Mouse (Mus musculus) limb, embryonic 10.5 days (tissue): ENCODE measurements around the gene Flnc. TPM values are rescaled to one million over a fixed set of nuclear protein-coding genes. Genes with fewer than 3 reads are reported as not detected.

ENCODE experiments used
- DNase-seq: peaks from one replicate; pipeline ENCODE4 v3.0.0-alpha.2; 2017; ENCODE audit warnings: low spot score
- H3K27ac ChIP-seq: fragments of 300-500 bp; sonication (generic); 2 replicates; pipeline ENCODE4 v1.5.1; 2016; ENCODE audit warnings: mild to moderate bottlenecking
- H3K27me3 ChIP-seq: fragments of 300-500 bp; sonication (generic); 2 replicates; pipeline ENCODE4 v1.6.1; 2016; ENCODE audit warnings: low read depth, mild to moderate bottlenecking; ENCODE audit not compliant: poor library complexity, severe bottlenecking
- H3K36me3 ChIP-seq: fragments of 300-500 bp; sonication (generic); 2 replicates; pipeline ENCODE4 v1.6.1; 2016; ENCODE audit warnings: mild to moderate bottlenecking, moderate library complexity
- H3K4me1 ChIP-seq: fragments of 300-500 bp; sonication (generic); 2 replicates; pipeline ENCODE4 v1.6.1; 2016
- H3K4me3 ChIP-seq: fragments of 300-500 bp; sonication (generic); 2 replicates; pipeline ENCODE4 v1.5.1; 2016; ENCODE audit warnings: mild to moderate bottlenecking, moderate library complexity
- H3K9me3 ChIP-seq: fragments of 300-500 bp; sonication (generic); replicated peaks from 2 replicates; pipeline ENCODE4 v1.6.1; 2016; ENCODE audit warnings: mild to moderate bottlenecking
- WGBS: fragments of 180-500 bp; shearing (Covaris S2); methylation state at CpG from one replicate; pipeline ENCODE4 v1.1.7; 2016; 5-methylcytosine and 5-hydroxymethylcytosine counted together
- polyA plus RNA-seq: library from polyadenylated mRNA; unstranded; fragments of >200 nt; fragmentation: Nextera tagmentation; extraction: Ambion mirVana; gene quantifications from 2 replicates; pipeline ENCODE4 v1.2.1, GENCODE M21; 2016

Flnc gene
- polyA plus RNA-seq, 1 experiment from 2014 or later, result 3.7 TPM

- H3K27ac ChIP-seq, result peak overlapping the region; percentile 87
- peak; percentile 60 for DNase-seq
- peaks cover 65% of the 10 kb centered on the region for H3K4me1 ChIP-seq
- H3K27me3 ChIP-seq, result peaks cover 49% of the 10 kb centered on the region
- H3K4me3 ChIP-seq, result peak overlapping the region; percentile 66
- H3K36me3 ChIP-seq, result peaks cover 2% of the 10 kb centered on the region; the same call in 1 of the 2 replicates
- WGBS, result 1% methylated on average over 13 of the region's 13 CpGs
- H3K9me3 ChIP-seq, result no peaks in the 10 kb centered on the region
These were observed 2.0 kb downstream of the Flnc start for GRCm38 (mm10) chr6:29434911-29435691.

- peaks cover 2% of the 10 kb centered on the region; the same call in 1 of the 2 replicates for H3K36me3 ChIP-seq
- H3K4me3 ChIP-seq, result peak overlapping the region; percentile 66
- peaks cover 60% of the 10 kb centered on the region for H3K4me1 ChIP-seq
- DNase-seq, result peak; percentile 53
- peaks cover 41% of the 10 kb centered on the region for H3K27me3 ChIP-seq
- H3K27ac ChIP-seq, result peak overlapping the region; percentile 87
- H3K9me3 ChIP-seq, result no peaks in the 10 kb centered on the region
- 6% methylated on average over 6 of the region's 6 CpGs for WGBS
These were observed 2.9 kb downstream of the Flnc start for GRCm38 (mm10) chr6:29435940-29436451.

- Histone ChIP-seq H3K27ac (peak overlapping the region; percentile 87), H3K4me1 (peaks cover 55% of the 10 kb centered on the region), H3K36me3 (peaks cover 6% of the 10 kb centered on the region; the same call in 1 of the 2 replicates), H3K9me3 (no peaks in the 10 kb centered on the region), H3K27me3 (peaks cover 36% of the 10 kb centered on the region), H3K4me3 (peak overlapping the region; percentile 66)
- 10% methylated on average over 11 of the region's 11 CpGs for WGBS
- DNase-seq, result peak; percentile 42
These were observed 3.4 kb downstream of the Flnc start for GRCm38 (mm10) chr6:29436461-29436934.

DNA sequence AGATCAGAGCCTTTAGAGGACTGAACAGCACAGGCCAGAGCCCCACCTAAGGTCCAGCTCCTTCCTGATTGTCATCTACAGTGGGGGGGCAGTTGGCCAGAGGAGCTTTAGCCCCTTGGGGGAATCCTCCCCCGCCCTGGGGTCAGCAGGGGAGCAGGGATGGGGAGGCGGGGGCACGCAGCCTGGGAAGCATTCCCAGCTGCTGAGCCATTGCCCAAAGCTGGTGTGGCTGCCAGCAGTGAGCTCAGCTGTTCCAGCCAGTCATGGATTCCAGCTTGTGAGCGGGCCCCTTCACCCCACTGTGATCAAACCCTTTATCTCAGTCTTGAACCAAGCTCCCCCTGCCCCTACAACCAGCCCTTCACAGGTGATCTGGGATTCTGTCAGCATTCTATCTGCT lies 6.2 kb downstream of the Flnc start:
- Histone ChIP-seq H3K27ac (no peak overlapping the region), H3K4me3 (no peak overlapping the region), H3K4me1 (peaks cover 28% of the 10 kb centered on the region), H3K9me3 (no peaks in the 10 kb centered on the region), H3K27me3 (peaks cover 8% of the 10 kb centered on the region), H3K36me3 (peaks cover 20% of the 10 kb centered on the region; the same call in 1 of the 2 replicates)
- no peak for DNase-seq
- 81% methylated on average over 4 of the region's 4 CpGs for WGBS

- no peak overlapping the region for H3K27ac ChIP-seq
- no peak overlapping the region for H3K4me3 ChIP-seq
- peaks cover 3% of the 10 kb centered on the region; the same call in 1 of the 2 replicates for H3K27me3 ChIP-seq
- peaks cover 23% of the 10 kb centered on the region for H3K4me1 ChIP-seq
- DNase-seq, result no peak
- WGBS, result 95% methylated on average over 6 of the region's 6 CpGs
- peaks cover 23% of the 10 kb centered on the region; the same call in 1 of the 2 replicates for H3K36me3 ChIP-seq
- H3K9me3 ChIP-seq, result no peaks in the 10 kb centered on the region
These were observed 6.7 kb downstream of the Flnc start for GRCm38 (mm10) chr6:29439789-29440188.

GRCm38 (mm10) chr6:29444773-29445172 lies 11.7 kb downstream of the Flnc start:
- Histone ChIP-seq H3K27ac (no peak overlapping the region), H3K36me3 (peaks cover 68% of the 10 kb centered on the region), H3K4me1 (no peaks in the 10 kb centered on the region), H3K4me3 (no peak overlapping the region), H3K9me3 (no peaks in the 10 kb centered on the region), H3K27me3 (no peaks in the 10 kb centered on the region)
- WGBS, result 71% methylated on average over 11 of the region's 11 CpGs
- peak; percentile 61 for DNase-seq

DNA sequence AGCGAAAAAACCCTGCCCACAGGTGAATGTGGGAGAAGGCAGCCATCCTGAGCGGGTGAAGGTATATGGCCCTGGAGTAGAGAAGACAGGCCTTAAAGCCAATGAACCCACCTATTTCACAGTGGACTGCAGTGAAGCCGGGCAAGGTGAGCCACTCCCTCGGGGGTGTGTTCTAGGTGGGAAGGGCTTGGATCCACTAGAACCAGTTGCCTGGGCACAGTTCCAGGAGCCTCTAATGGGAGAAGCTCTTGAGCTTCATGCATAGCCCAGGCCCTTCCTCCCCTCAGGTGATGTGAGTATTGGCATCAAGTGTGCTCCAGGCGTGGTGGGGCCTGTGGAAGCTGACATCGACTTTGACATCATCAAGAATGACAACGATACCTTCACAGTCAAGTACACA lies 12.3 kb downstream of the Flnc start:
- H3K9me3 ChIP-seq, result no peaks in the 10 kb centered on the region
- H3K27me3 ChIP-seq, result no peaks in the 10 kb centered on the region
- H3K36me3 ChIP-seq, result peaks cover 68% of the 10 kb centered on the region
- WGBS, result 91% methylated on average over 7 of the region's 7 CpGs
- no peak for DNase-seq
- no peaks in the 10 kb centered on the region for H3K4me1 ChIP-seq
- no peak overlapping the region for H3K4me3 ChIP-seq
- no peak overlapping the region for H3K27ac ChIP-seq

- Histone ChIP-seq H3K4me1 (no peaks in the 10 kb centered on the region), H3K9me3 (no peaks in the 10 kb centered on the region), H3K27ac (no peak overlapping the region), H3K36me3 (peaks cover 82% of the 10 kb centered on the region), H3K27me3 (no peaks in the 10 kb centered on the region), H3K4me3 (no peak overlapping the region)
- 30% methylated on average over 4 of the region's 4 CpGs for WGBS
- DNase-seq, result no peak
These were observed 16.8 kb downstream of the Flnc start for GRCm38 (mm10) chr6:29449858-29450257.

DNA sequence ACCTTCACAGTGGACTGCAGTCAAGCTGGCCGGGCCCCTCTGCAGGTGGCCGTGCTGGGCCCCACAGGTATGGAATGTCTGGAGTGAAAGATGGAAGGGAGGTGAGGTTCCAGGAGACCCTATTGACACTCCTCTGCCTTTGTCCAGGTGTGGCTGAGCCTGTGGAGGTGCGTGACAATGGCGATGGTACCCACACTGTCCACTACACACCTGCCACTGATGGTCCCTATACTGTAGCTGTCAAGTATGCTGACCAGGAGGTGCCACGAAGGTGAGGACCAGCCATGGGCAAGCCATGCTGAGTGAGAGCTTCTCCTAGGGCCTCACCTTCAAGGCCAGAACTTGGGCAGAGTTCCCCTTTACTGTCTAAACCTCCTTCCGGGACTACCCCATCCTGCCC lies 17.6 kb downstream of the Flnc start:
- peaks cover 75% of the 10 kb centered on the region for H3K36me3 ChIP-seq
- no peaks in the 10 kb centered on the region for H3K27me3 ChIP-seq
- no peaks in the 10 kb centered on the region for H3K9me3 ChIP-seq
- no peak overlapping the region for H3K27ac ChIP-seq
- no peak overlapping the region for H3K4me3 ChIP-seq
- no peaks in the 10 kb centered on the region for H3K4me1 ChIP-seq
- 98% methylated on average over 6 of the region's 6 CpGs for WGBS
- no peak for DNase-seq

GRCm38 (mm10) chr6:29461502-29461901 lies 28.4 kb downstream of the Flnc start:
- Histone ChIP-seq H3K9me3 (no peaks in the 10 kb centered on the region), H3K27ac (no peak overlapping the region), H3K4me3 (no peak overlapping the region), H3K27me3 (no peaks in the 10 kb centered on the region), H3K36me3 (peaks cover 30% of the 10 kb centered on the region; the same call in 1 of the 2 replicates), H3K4me1 (no peaks in the 10 kb centered on the region)
- 68% methylated on average over 7 of the region's 7 CpGs for WGBS
- DNase-seq, result no peak

DNA sequence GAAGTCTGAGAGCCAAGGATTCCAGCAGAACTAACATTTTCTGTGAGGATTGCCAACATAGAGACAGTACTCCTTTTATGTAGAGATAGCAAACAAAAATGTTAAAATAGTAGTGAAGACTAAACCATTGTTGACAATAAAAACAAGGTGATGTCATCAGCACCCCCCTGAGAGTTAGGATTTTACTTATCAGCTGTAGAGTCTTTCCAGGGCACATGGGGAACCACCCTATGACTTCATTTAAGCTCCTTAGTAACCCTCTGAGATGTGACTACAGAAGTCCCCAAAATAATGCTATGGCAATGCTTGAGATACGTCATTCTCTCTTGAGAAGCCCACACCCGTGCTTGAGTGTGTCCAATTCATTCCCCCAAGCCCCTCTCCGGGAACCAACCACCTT lies 30.3 kb downstream of the Flnc start:
- H3K36me3 ChIP-seq, result peaks cover 16% of the 10 kb centered on the region; the same call in 1 of the 2 replicates
- peaks cover 5% of the 10 kb centered on the region for H3K4me1 ChIP-seq
- H3K4me3 ChIP-seq, result no peak overlapping the region
- DNase-seq, result no peak
- WGBS, result 83% methylated on average over 3 of the region's 3 CpGs
- no peaks in the 10 kb centered on the region for H3K9me3 ChIP-seq
- no peak overlapping the region for H3K27ac ChIP-seq
- H3K27me3 ChIP-seq, result no peaks in the 10 kb centered on the region

DNA sequence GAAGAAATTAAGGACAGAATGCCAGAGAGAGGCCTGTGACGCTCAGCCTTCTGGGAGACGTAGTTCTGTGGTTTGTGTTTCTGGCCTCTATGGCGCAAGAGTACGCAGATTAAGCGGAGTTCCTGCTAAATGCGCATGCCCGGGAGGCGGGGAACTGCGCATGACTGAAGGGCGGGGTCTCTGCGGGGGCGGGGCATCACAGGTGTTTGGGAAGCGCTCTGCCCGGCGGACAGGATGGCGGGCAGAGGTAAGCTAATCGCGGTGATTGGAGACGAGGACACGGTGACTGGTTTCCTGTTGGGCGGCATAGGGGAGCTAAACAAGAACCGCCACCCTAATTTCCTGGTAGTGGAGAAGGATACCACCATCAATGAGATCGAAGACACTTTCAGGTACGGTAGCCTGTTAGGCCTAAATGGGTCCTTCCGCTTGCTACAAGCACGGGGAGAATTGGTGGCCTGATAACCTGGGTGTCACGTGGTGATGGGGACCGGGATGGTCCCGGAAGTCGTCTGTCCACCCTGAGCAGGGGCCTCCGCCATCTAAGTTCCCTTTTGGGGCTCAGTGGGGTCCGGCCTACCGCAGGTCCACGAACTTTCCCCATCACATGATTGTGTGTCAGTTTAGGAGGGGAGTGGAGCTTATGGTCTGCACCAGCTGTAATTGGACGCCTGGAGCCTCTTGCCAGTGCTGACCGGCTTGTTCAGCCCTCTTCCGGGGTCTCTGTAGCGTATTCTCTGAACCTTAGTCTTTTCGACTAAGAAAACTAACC lies 34.7 kb downstream of the Flnc start, which contains the start of gene Atp6v1f:
Gene Atp6v1f (plus strand): TSS at position 136 of the 772 bp plus-strand sequence.
- Histone ChIP-seq H3K36me3 (peaks cover 26% of the 10 kb centered on the region), H3K27me3 (no peaks in the 10 kb centered on the region), H3K27ac (peak within 1 kb of the TSS; percentile 80), H3K4me1 (peaks cover 14% of the 10 kb centered on the region), H3K9me3 (no peaks in the 10 kb centered on the region), H3K4me3 (peak within 1 kb of the TSS; percentile 79)
- under 1% methylated on average over 39 of the region's 39 CpGs for WGBS
- DNase-seq, result peak; percentile 95
